Mouse (Mus musculus) heart, embryonic 11.5 days (tissue): ENCODE data around the gene Tbck. TPM values are rescaled to one million over a fixed set of nuclear protein-coding genes. Genes with fewer than 3 reads are reported as not detected.

Source experiments
- ATAC-seq: fragments of 200-750 bp; cut with Nextera tagmentation; replicated peaks from 2 replicates; pipeline ENCODE4 v1.8.0; 2017; ENCODE audit warnings: moderate library complexity; ENCODE audit not compliant: insufficient number of reproducible peaks, low FRiP score, low TSS enrichment
- H3K27ac ChIP-seq: fragments of 300-500 bp; sonication (generic); 2 replicates; pipeline ENCODE4 v1.5.1; 2014; ENCODE audit warnings: mild to moderate bottlenecking, low read depth, low read length
- H3K27me3 ChIP-seq: fragments of 300-500 bp; sonication (generic); 2 replicates; pipeline ENCODE4 v1.6.1; 2014; ENCODE audit warnings: mild to moderate bottlenecking, low read length, mixed read lengths; ENCODE audit not compliant: control insufficient read depth, insufficient read depth
- H3K36me3 ChIP-seq: fragments of 300-500 bp; sonication (generic); 2 replicates; pipeline ENCODE4 v1.6.1; 2014; ENCODE audit warnings: mild to moderate bottlenecking, low read length, moderate library complexity, mixed read lengths; ENCODE audit not compliant: control insufficient read depth, insufficient read depth
- H3K4me1 ChIP-seq: fragments of 300-500 bp; sonication (generic); 2 replicates; pipeline ENCODE4 v1.6.1; 2014; ENCODE audit warnings: low read length; ENCODE audit not compliant: control insufficient read depth, insufficient read depth
- H3K4me2 ChIP-seq: fragments of 300-500 bp; sonication (generic); 2 replicates; pipeline ENCODE4 v1.6.1; 2014; ENCODE audit warnings: mild to moderate bottlenecking, moderate library complexity
- H3K4me3 ChIP-seq: fragments of 300-500 bp; sonication (generic); 2 replicates; pipeline ENCODE4 v1.5.1; 2014; ENCODE audit warnings: low read depth, low read length
- H3K9ac ChIP-seq: fragments of 300-500 bp; sonication (generic); 2 replicates; pipeline ENCODE4 v1.6.1; 2014; ENCODE audit warnings: mild to moderate bottlenecking, low read depth, low read length, moderate library complexity
- H3K9me3 ChIP-seq: fragments of 300-500 bp; sonication (generic); replicated peaks from 2 replicates; pipeline ENCODE4 v1.6.1; 2016; ENCODE audit warnings: low read length; ENCODE audit not compliant: control insufficient read depth
- WGBS: fragments of 180-500 bp; shearing (Covaris S2); extraction: QIAGEN DNeasy Blood & Tissue Kit; methylation state at CpG from one replicate; pipeline ENCODE4 v1.1.7; 2014; ENCODE audit not compliant: insufficient replicate concordance; 5-methylcytosine and 5-hydroxymethylcytosine counted together
- polyA plus RNA-seq: library from polyadenylated mRNA; unstranded; fragments of >200 nt; fragmentation: Nextera tagmentation; extraction: Ambion mirVana; gene quantifications from 2 replicates; pipeline ENCODE4 v1.2.1, GENCODE M21; 2014

Tbck gene
- polyA plus RNA-seq, 1 experiment from 2014 or later = 15.3 TPM

GRCm38 (mm10) chr3:132860796-132861195 is 176.9 kb downstream of the Tbck start:
- 78% methylated on average over 8 of the region's 8 CpGs for WGBS
- ATAC-seq = no peak
- no peak overlapping the region for H3K9ac ChIP-seq

GRCm38 (mm10) chr3:132863843-132864242 is 179.9 kb downstream of the Tbck start:
- Histone ChIP-seq H3K4me1 (peaks cover 5% of the 10 kb centered on the region; the same call in 1 of the 2 replicates), H3K4me3 (no peak overlapping the region), H3K4me2 (no peak overlapping the region), H3K36me3 (no peaks in the 10 kb centered on the region), H3K9ac (no peak overlapping the region), H3K9me3 (no peaks in the 10 kb centered on the region), H3K27ac (no peak overlapping the region), H3K27me3 (no peaks in the 10 kb centered on the region)
- ATAC-seq = no peak
- WGBS = 79% methylated on average over 13 of the region's 13 CpGs

More at GRCm38 (mm10) chr3:132860796-132861195, 176.9 kb downstream of the Tbck start:
- no peaks in the 10 kb centered on the region for H3K27me3 ChIP-seq
- H3K4me3 ChIP-seq = no peak overlapping the region
- H3K27ac ChIP-seq = no peak overlapping the region
- no peak overlapping the region for H3K4me2 ChIP-seq
- peaks cover 6% of the 10 kb centered on the region; the same call in 1 of the 2 replicates for H3K4me1 ChIP-seq
- no peaks in the 10 kb centered on the region for H3K9me3 ChIP-seq
- H3K36me3 ChIP-seq = no peaks in the 10 kb centered on the region

- Histone ChIP-seq H3K27ac (no peak overlapping the region), H3K4me3 (no peak overlapping the region), H3K4me1 (peaks cover 4% of the 10 kb centered on the region; the same call in 1 of the 2 replicates), H3K9me3 (no peaks in the 10 kb centered on the region), H3K4me2 (no peak overlapping the region), H3K9ac (no peak overlapping the region), H3K36me3 (no peaks in the 10 kb centered on the region), H3K27me3 (no peaks in the 10 kb centered on the region)
- no peak for ATAC-seq
- 71% methylated on average over 14 of the region's 14 CpGs for WGBS
Measured at GRCm38 (mm10) chr3:132864329-132864919, 180.5 kb downstream of the Tbck start.

GRCm38 (mm10) chr3:132864986-132865385 is 181.0 kb downstream of the Tbck start:
- ATAC-seq = no peak
- Histone ChIP-seq H3K9ac (no peak overlapping the region), H3K27me3 (no peaks in the 10 kb centered on the region), H3K4me3 (no peak overlapping the region), H3K4me2 (no peak overlapping the region), H3K27ac (no peak overlapping the region), H3K36me3 (no peaks in the 10 kb centered on the region), H3K9me3 (no peaks in the 10 kb centered on the region), H3K4me1 (peaks cover 1% of the 10 kb centered on the region; the same call in 1 of the 2 replicates)
- WGBS = 85% methylated on average over 8 of the region's 8 CpGs

GRCm38 (mm10) chr3:132865596-132865995 is 181.7 kb downstream of the Tbck start:
- H3K27me3 ChIP-seq = no peaks in the 10 kb centered on the region
- H3K9me3 ChIP-seq = no peaks in the 10 kb centered on the region
- H3K9ac ChIP-seq = no peak overlapping the region
- ATAC-seq = no peak
- 79% methylated on average over 4 of the region's 4 CpGs for WGBS
- H3K36me3 ChIP-seq = no peaks in the 10 kb centered on the region
- no peak overlapping the region for H3K4me2 ChIP-seq
- H3K4me3 ChIP-seq = no peak overlapping the region
- no peak overlapping the region for H3K27ac ChIP-seq
- no peaks in the 10 kb centered on the region for H3K4me1 ChIP-seq

GRCm38 (mm10) chr3:132866984-132867383 is 183.0 kb downstream of the Tbck start:
- ATAC-seq = no peak
- H3K27me3 ChIP-seq = no peaks in the 10 kb centered on the region
- no peak overlapping the region for H3K4me3 ChIP-seq
- H3K9me3 ChIP-seq = no peaks in the 10 kb centered on the region
- no peak overlapping the region for H3K9ac ChIP-seq
- no peaks in the 10 kb centered on the region for H3K36me3 ChIP-seq
- no peak overlapping the region for H3K27ac ChIP-seq
- H3K4me2 ChIP-seq = no peak overlapping the region
- no peaks in the 10 kb centered on the region for H3K4me1 ChIP-seq
- WGBS = 73% methylated on average over 3 of the region's 3 CpGs

- Histone ChIP-seq H3K36me3 (no peaks in the 10 kb centered on the region), H3K27me3 (no peaks in the 10 kb centered on the region), H3K4me2 (no peak overlapping the region), H3K9ac (no peak overlapping the region), H3K4me3 (no peak overlapping the region), H3K9me3 (no peaks in the 10 kb centered on the region), H3K4me1 (0 out of 2 replicates have a peak, but pooled peaks cover 2% of the 10 kb centered on the region), H3K27ac (no peak overlapping the region)
- ATAC-seq = no peak
- 52% methylated on average over 2 of the region's 2 CpGs for WGBS
Measured at GRCm38 (mm10) chr3:132868838-132869237, 184.9 kb downstream of the Tbck start.

GRCm38 (mm10) chr3:132870079-132870478 is 186.1 kb downstream of the Tbck start:
- H3K4me1 ChIP-seq = 0 out of 2 replicates have a peak, but pooled peaks cover 2% of the 10 kb centered on the region
- H3K27me3 ChIP-seq = no peaks in the 10 kb centered on the region
- H3K36me3 ChIP-seq = no peaks in the 10 kb centered on the region
- no peak overlapping the region for H3K27ac ChIP-seq
- H3K4me3 ChIP-seq = no peak overlapping the region
- no peak overlapping the region for H3K9ac ChIP-seq
- no peaks in the 10 kb centered on the region for H3K9me3 ChIP-seq
- no peak for ATAC-seq
- WGBS = 81% methylated on average over 6 of the region's 6 CpGs
- H3K4me2 ChIP-seq = no peak overlapping the region

GRCm38 (mm10) chr3:132871318-132871904 is 187.5 kb downstream of the Tbck start:
- H3K36me3 ChIP-seq = no peaks in the 10 kb centered on the region
- H3K4me3 ChIP-seq = no peak overlapping the region
- no peak overlapping the region for H3K9ac ChIP-seq
- no peak overlapping the region for H3K4me2 ChIP-seq
- no peak overlapping the region for H3K27ac ChIP-seq
- H3K9me3 ChIP-seq = no peaks in the 10 kb centered on the region
- H3K27me3 ChIP-seq = no peaks in the 10 kb centered on the region
- 0 out of 2 replicates have a peak, but pooled peaks cover 2% of the 10 kb centered on the region for H3K4me1 ChIP-seq
- no peak for ATAC-seq
- 72% methylated on average over 9 of the region's 9 CpGs for WGBS
